Mouse (Mus musculus) lung, adult 2 months (tissue): ENCODE measurements at regions not wholly inside any gene's neighbourhood (a gene's known extent, or its start where the extent isn't known, plus 50 kb on each side); places are given as distances from the start of the nearest gene placed in this dataset.

Experiments used
- CTCF ChIP-seq: fragments of 200-500 bp; IDR thresholded peaks from 2 replicates; pipeline ENCODE4 v1.5.1; 2011; ENCODE audit warnings: mild to moderate bottlenecking, low read length, control low read depth; ENCODE audit not compliant: insufficient read depth
- POLR2A ChIP-seq: fragments of 200-500 bp; IDR thresholded peaks from 2 replicates; pipeline ENCODE4 v1.6.1; 2011; ENCODE audit warnings: low read depth, mild to moderate bottlenecking, control low read depth, low read length, borderline replicate concordance; ENCODE audit errors: extremely low read depth

- TF ChIP-seq CTCF = no peak
- TF ChIP-seq POLR2A = no peak
Observed at GRCm38 (mm10) chr6:93393551-93393950, 450.3 kb upstream of the Adamts9 start.
